Mouse (Mus musculus) bone marrow macrophage, adult 2 months (primary cell): ENCODE measurements around the gene Exoc3. TPM values are rescaled to one million over a fixed set of nuclear protein-coding genes. Genes with fewer than 3 reads are reported as not detected.

Experiments
- H3K27ac ChIP-seq: 2 replicates; pipeline ENCODE4 v1.5.1; 2012; ENCODE audit warnings: low read depth, low read length; ENCODE audit not compliant: insufficient read depth
- H3K4me1 ChIP-seq: 2 replicates; pipeline ENCODE4 v1.6.1; 2012; ENCODE audit warnings: low read length; ENCODE audit not compliant: control insufficient read depth, insufficient read depth
- H3K4me3 ChIP-seq: 2 replicates; pipeline ENCODE4 v1.5.1; 2012; ENCODE audit warnings: mild to moderate bottlenecking, low read length, moderate library complexity; ENCODE audit not compliant: insufficient read depth
- CTCF ChIP-seq: IDR thresholded peaks from 2 replicates; pipeline ENCODE4 v1.5.1; 2012; ENCODE audit warnings: low read depth, mild to moderate bottlenecking, low read length, moderate library complexity
- POLR2A ChIP-seq: IDR thresholded peaks from 2 replicates; pipeline ENCODE4 v1.6.1; 2012; ENCODE audit warnings: mild to moderate bottlenecking, low read depth, low read length, borderline replicate concordance
- polyA plus RNA-seq: library from polyadenylated mRNA; stranded (reverse); fragments of >200 nt; gene quantifications from 2 replicates; pipeline ENCODE4 v1.2.4, GENCODE M21; 2012; ENCODE audit not compliant: missing spikeins, insufficient read depth, insufficient read length

Exoc3 gene
- polyA plus RNA-seq, 1 experiment, result 84.9 TPM

DNA sequence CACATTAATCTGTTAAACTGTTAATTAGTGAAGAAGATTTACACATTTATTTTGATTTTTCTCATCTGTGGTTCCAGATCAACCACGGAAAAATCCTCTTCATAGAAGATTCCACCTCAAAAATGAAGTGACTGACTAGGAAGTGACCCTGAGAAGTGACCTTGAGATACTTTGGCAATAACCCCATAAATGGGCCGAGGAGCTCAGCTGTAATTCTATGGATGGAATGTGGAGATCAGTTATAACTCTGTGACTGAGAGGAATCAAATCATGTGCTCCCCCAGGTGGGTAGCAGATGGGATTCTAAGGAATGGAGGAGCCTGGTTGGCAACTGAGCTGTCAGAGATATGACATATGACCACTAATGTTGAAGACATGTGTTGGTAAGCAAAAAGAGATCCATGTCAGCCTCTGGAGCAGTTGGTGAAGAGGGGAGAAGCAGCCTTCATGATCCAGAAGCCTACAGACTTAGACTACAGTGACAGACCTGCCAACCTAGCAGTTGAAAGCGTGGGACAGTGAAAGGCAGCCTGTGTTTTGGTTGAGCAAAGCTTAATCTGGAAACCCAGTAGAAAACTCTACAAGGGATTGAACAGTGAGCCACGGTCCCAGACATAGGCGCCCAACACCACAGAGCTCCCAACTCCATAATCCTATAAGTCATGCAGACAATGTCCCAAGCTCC, 25.4 kb downstream of the Exoc3 start:
- TF ChIP-seq POLR2A (no peak), CTCF (no peak)
- no peaks in the 10 kb centered on the region for H3K4me1 ChIP-seq
- H3K27ac ChIP-seq, result no peak overlapping the region
- H3K4me3 ChIP-seq, result no peak overlapping the region

DNA sequence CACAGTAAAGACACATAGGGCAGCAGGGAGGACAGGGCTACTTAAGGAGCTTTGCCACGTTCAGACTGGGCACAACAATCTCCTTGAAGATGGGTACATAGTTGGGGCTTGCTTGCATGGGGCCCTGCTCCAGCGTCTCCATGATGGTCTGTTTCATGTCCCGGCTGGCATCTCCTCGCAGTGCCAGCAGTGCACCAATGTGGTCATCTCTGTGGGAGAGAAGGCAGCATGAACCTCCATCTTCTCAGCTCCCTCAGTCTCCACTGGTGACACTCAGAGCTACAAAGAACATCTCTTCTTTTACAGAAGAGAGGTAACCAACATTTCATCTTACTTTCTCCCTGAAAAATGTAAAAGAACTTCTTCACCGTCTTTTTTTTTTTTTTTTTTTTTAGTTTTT, 36.5 kb downstream of the Exoc3 start:
- Histone ChIP-seq H3K4me3 (no peak overlapping the region), H3K4me1 (no peaks in the 10 kb centered on the region), H3K27ac (no peak overlapping the region)
- TF ChIP-seq CTCF, result no peak
- TF ChIP-seq POLR2A, result no peak

- Histone ChIP-seq H3K4me1 (no peaks in the 10 kb centered on the region), H3K4me3 (no peak overlapping the region), H3K27ac (no peak overlapping the region)
- TF ChIP-seq POLR2A (no peak), CTCF (no peak)
These were observed 38.9 kb downstream of the Exoc3 start for GRCm38 (mm10) chr13:74169446-74170164.

DNA sequence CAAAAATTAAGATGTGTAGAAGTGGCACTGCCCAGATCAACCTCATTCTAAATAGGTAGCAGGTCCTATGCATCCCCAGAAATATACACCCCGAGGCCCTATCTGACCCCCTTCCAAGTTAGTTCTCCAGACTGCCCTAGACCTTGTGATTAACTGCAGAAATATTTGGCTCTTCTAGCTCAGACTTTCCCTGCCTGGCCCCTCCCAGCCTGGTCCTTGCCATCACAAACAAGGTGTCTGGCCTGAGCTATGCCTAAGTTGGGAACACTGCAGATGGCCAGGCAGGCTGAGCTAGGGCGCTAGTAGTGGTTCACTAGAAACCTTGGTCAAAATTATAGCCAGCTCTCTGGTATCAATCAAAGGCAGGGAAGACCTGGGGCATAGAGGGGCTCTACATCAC, 41.0 kb downstream of the Exoc3 start:
- H3K4me3 ChIP-seq, result no peak overlapping the region
- TF ChIP-seq POLR2A (no peak), CTCF (no peak)
- H3K4me1 ChIP-seq, result no peaks in the 10 kb centered on the region
- no peak overlapping the region for H3K27ac ChIP-seq

GRCm38 (mm10) chr13:74167057-74167413, 41.5 kb downstream of the Exoc3 start:
- no peak for TF ChIP-seq POLR2A
- no peak for TF ChIP-seq CTCF
- Histone ChIP-seq H3K4me3 (peak overlapping the region; percentile 34), H3K27ac (no peak overlapping the region), H3K4me1 (no peaks in the 10 kb centered on the region)

- TF ChIP-seq CTCF, result no peak
- no peak for TF ChIP-seq POLR2A
- Histone ChIP-seq H3K4me3 (peak overlapping the region; percentile 34), H3K27ac (no peak overlapping the region), H3K4me1 (no peaks in the 10 kb centered on the region)
These were observed 42.0 kb downstream of the Exoc3 start for GRCm38 (mm10) chr13:74166348-74167056.

GRCm38 (mm10) chr13:74147327-74147726, 61.2 kb downstream of the Exoc3 start:
- Histone ChIP-seq H3K4me3 (no peak overlapping the region), H3K27ac (no peak overlapping the region), H3K4me1 (peaks cover 4% of the 10 kb centered on the region)
- TF ChIP-seq CTCF (no peak), POLR2A (no peak)

GRCm38 (mm10) chr13:74145983-74146622, 62.4 kb downstream of the Exoc3 start:
- no peak for TF ChIP-seq POLR2A
- TF ChIP-seq CTCF, result no peak
- no peak overlapping the region for H3K4me3 ChIP-seq

DNA sequence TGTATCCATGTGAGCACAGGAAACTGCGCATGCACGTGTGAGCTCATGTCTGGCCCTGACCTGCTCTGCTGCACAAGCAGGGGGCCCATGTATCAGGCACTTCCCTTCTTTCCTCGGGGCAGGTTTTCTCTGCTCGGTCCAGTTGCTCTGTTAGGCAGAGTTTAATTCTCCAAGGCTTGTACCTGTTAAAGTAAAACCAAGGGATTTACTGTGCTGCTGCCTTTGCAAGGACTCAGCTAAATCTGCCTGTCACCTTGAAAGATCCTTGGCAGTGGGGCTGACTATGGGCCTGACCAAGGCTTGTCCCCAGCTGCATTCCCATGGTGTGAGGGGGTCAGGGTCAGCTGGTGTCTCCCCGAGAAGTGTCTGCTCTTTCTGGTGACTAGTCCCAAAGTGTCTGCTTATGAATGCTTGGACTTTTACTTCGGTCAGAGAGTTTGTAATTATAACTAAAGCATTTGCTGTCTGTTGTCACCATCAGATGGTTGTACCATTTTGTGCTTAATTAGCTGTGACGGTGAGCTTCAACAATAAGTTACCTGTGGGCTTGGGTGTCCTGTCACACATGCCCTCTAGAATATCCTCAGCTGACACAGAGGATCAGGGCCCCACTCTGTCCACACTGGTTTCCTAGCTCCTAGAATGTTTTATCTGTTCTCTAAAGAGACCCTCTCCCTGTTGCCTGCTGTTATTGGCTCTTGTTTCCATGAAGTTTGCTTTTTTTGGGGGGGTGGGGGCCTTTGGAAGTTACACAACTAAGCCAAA, 64.2 kb downstream of the Exoc3 start:
- no peak for TF ChIP-seq POLR2A
- no peak for TF ChIP-seq CTCF
- Histone ChIP-seq H3K4me1 (no peaks in the 10 kb centered on the region), H3K27ac (no peak overlapping the region), H3K4me3 (no peak overlapping the region)

More at GRCm38 (mm10) chr13:74145983-74146622, 62.4 kb downstream of the Exoc3 start:
- H3K4me1 ChIP-seq, result no peaks in the 10 kb centered on the region
- H3K27ac ChIP-seq, result no peak overlapping the region

GRCm38 (mm10) chr13:74143282-74143681, 65.2 kb downstream of the Exoc3 start:
- Histone ChIP-seq H3K4me1 (no peaks in the 10 kb centered on the region), H3K27ac (no peak overlapping the region), H3K4me3 (no peak overlapping the region)
- TF ChIP-seq CTCF (no peak), POLR2A (no peak)
